Mouse (Mus musculus): ENCODE data around the gene Prkcg. TPM values are rescaled to one million over a fixed set of nuclear protein-coding genes. Genes with fewer than 3 reads are reported as not detected.
A peak's percentile ranks its signal among the peaks of the same experiment; 100 is the strongest.

Gene Prkcg
- polyA plus RNA-seq, 2 experiments, result 0.06 TPM; not detected in 1

GRCm38 (mm10) chr7:3264390-3265022 is 24.5 kb upstream of the Prkcg start:
- no peak overlapping the region for H3K27ac ChIP-seq
- H3K4me2 ChIP-seq (ENCODE audit: low read depth), result 0 out of 2 replicates have a peak overlapping the region, but pooled peaks have one; percentile 11
- no peak overlapping the region for H3K4me3 ChIP-seq (ENCODE audit: insufficient read depth in 1 of 2, low read depth in 2 of 2, low read length in 2 of 2)
- H3K27me3 ChIP-seq (ENCODE audit: control insufficient read depth, insufficient read depth, low read length), result peaks cover 5% of the 10 kb centered on the region; the same call in 1 of the 2 replicates
- no peak overlapping the region for H3K9ac ChIP-seq (replicated peaks)
- no peaks in the 10 kb centered on the region for H3K36me3 ChIP-seq (replicated peaks; ENCODE audit: control insufficient read depth, insufficient read depth, low read depth)
- WGBS (ENCODE audit: insufficient replicate concordance), result 32% methylated on average over 20 of the region's 22 CpGs
- DNase-seq (ENCODE audit: low read depth in 3 of 3, low spot score in 3 of 3) (no peak), ATAC-seq (ENCODE audit: insufficient read depth) (no peak)
- TF ChIP-seq EP300 (IDR thresholded peaks at IDR 0.05; ENCODE audit: low read depth), result no peak
- peak; percentile 12; the same call in 1 of the 2 replicates for TF ChIP-seq CTCF (IDR thresholded peaks at IDR 0.05; ENCODE audit: low read depth)
- no peaks in the 10 kb centered on the region for H3K4me1 ChIP-seq (replicated peaks; ENCODE audit: control insufficient read depth in 2 of 2, insufficient read depth in 2 of 2, low read length in 1 of 2)
- no peaks in the 10 kb centered on the region for H3K9me3 ChIP-seq (ENCODE audit: control insufficient read depth, low read length)

- H3K27ac ChIP-seq, result no peak overlapping the region
- H3K9ac ChIP-seq (replicated peaks), result no peak overlapping the region
- H3K9me3 ChIP-seq (ENCODE audit: control insufficient read depth, low read length), result no peaks in the 10 kb centered on the region
- no peaks in the 10 kb centered on the region for H3K4me1 ChIP-seq (replicated peaks; ENCODE audit: control insufficient read depth in 2 of 2, insufficient read depth in 2 of 2, low read length in 1 of 2)
- ATAC-seq (ENCODE audit: insufficient read depth), result no peak
- H3K27me3 ChIP-seq (ENCODE audit: control insufficient read depth, insufficient read depth, low read length), result peaks cover 5% of the 10 kb centered on the region; the same call in 1 of the 2 replicates
- H3K4me3 ChIP-seq (ENCODE audit: insufficient read depth in 1 of 2, low read depth in 2 of 2, low read length in 2 of 2), result no peak overlapping the region
- H3K36me3 ChIP-seq (replicated peaks; ENCODE audit: control insufficient read depth, insufficient read depth, low read depth), result no peaks in the 10 kb centered on the region
- no peak for TF ChIP-seq CTCF (IDR thresholded peaks at IDR 0.05; ENCODE audit: low read depth)
- WGBS (ENCODE audit: insufficient replicate concordance), result 46% methylated on average over 6 of the region's 6 CpGs
- no peak overlapping the region for H3K4me2 ChIP-seq (ENCODE audit: low read depth)
- DNase-seq (ENCODE audit: low read depth in 3 of 3, low spot score in 3 of 3), result no peak
Observed at GRCm38 (mm10) chr7:3265311-3265710, 23.7 kb upstream of the Prkcg start.

- DNase-seq (ENCODE audit: low read depth in 3 of 3, low spot score in 3 of 3) (no peak), ATAC-seq (ENCODE audit: insufficient read depth) (no peak)
- Histone ChIP-seq H3K9ac (replicated peaks) (no peak overlapping the region), H3K4me3 (ENCODE audit: insufficient read depth in 1 of 2, low read depth in 2 of 2, low read length in 2 of 2) (no peak overlapping the region), H3K27me3 (ENCODE audit: control insufficient read depth, insufficient read depth, low read length) (peaks cover 5% of the 10 kb centered on the region; the same call in 1 of the 2 replicates), H3K27ac (no peak overlapping the region), H3K4me1 (replicated peaks; ENCODE audit: control insufficient read depth in 2 of 2, insufficient read depth in 2 of 2, low read length in 1 of 2) (no peaks in the 10 kb centered on the region), H3K36me3 (replicated peaks; ENCODE audit: control insufficient read depth, insufficient read depth, low read depth) (no peaks in the 10 kb centered on the region), H3K4me2 (ENCODE audit: low read depth) (no peak overlapping the region), H3K9me3 (ENCODE audit: control insufficient read depth, low read length) (no peaks in the 10 kb centered on the region)
- 60% methylated on average over 3 of the region's 3 CpGs for WGBS (ENCODE audit: insufficient replicate concordance)
- TF ChIP-seq CTCF (IDR thresholded peaks at IDR 0.05; ENCODE audit: low read depth) (no peak), EP300 (IDR thresholded peaks at IDR 0.05; ENCODE audit: low read depth) (no peak)
Observed at GRCm38 (mm10) chr7:3267261-3267660, 21.7 kb upstream of the Prkcg start.

- Histone ChIP-seq H3K4me2 (ENCODE audit: low read depth) (no peak overlapping the region), H3K27ac (no peak overlapping the region), H3K9ac (replicated peaks) (no peak overlapping the region), H3K4me1 (replicated peaks; ENCODE audit: control insufficient read depth in 2 of 2, insufficient read depth in 2 of 2, low read length in 1 of 2) (no peaks in the 10 kb centered on the region), H3K27me3 (ENCODE audit: control insufficient read depth, insufficient read depth, low read length) (peaks cover 5% of the 10 kb centered on the region; the same call in 1 of the 2 replicates), H3K4me3 (ENCODE audit: insufficient read depth in 1 of 2, low read depth in 2 of 2, low read length in 2 of 2) (no peak overlapping the region), H3K9me3 (ENCODE audit: control insufficient read depth, low read length) (no peaks in the 10 kb centered on the region), H3K36me3 (replicated peaks; ENCODE audit: control insufficient read depth, insufficient read depth, low read depth) (no peaks in the 10 kb centered on the region)
- TF ChIP-seq EP300 (IDR thresholded peaks at IDR 0.05; ENCODE audit: low read depth), result no peak
- no peak for TF ChIP-seq CTCF (IDR thresholded peaks at IDR 0.05; ENCODE audit: low read depth)
- DNase-seq (ENCODE audit: low read depth in 3 of 3, low spot score in 3 of 3) (no peak), ATAC-seq (ENCODE audit: insufficient read depth) (no peak)
- 35% methylated on average over 8 of the region's 8 CpGs for WGBS (ENCODE audit: insufficient replicate concordance)
Observed at GRCm38 (mm10) chr7:3267888-3268287, 21.1 kb upstream of the Prkcg start.

GRCm38 (mm10) chr7:3268291-3268690 is 20.7 kb upstream of the Prkcg start:
- no peaks in the 10 kb centered on the region for H3K36me3 ChIP-seq (replicated peaks; ENCODE audit: control insufficient read depth, insufficient read depth, low read depth)
- DNase-seq (ENCODE audit: low read depth in 3 of 3, low spot score in 3 of 3) (no peak), ATAC-seq (ENCODE audit: insufficient read depth) (no peak)
- no peak for TF ChIP-seq CTCF (IDR thresholded peaks at IDR 0.05; ENCODE audit: low read depth)
- no peak for TF ChIP-seq EP300 (IDR thresholded peaks at IDR 0.05; ENCODE audit: low read depth)
- H3K9ac ChIP-seq (replicated peaks), result no peak overlapping the region
- peaks cover 5% of the 10 kb centered on the region; the same call in 1 of the 2 replicates for H3K27me3 ChIP-seq (ENCODE audit: control insufficient read depth, insufficient read depth, low read length)
- H3K4me2 ChIP-seq (ENCODE audit: low read depth), result no peak overlapping the region
- H3K9me3 ChIP-seq (ENCODE audit: control insufficient read depth, low read length), result no peaks in the 10 kb centered on the region
- no peak overlapping the region for H3K4me3 ChIP-seq (ENCODE audit: insufficient read depth in 1 of 2, low read depth in 2 of 2, low read length in 2 of 2)
- H3K27ac ChIP-seq, result no peak overlapping the region
- WGBS (ENCODE audit: insufficient replicate concordance), result 31% methylated on average over 3 of the region's 3 CpGs
- no peaks in the 10 kb centered on the region for H3K4me1 ChIP-seq (replicated peaks; ENCODE audit: control insufficient read depth in 2 of 2, insufficient read depth in 2 of 2, low read length in 1 of 2)
